Mouse (Mus musculus): ENCODE measurements around the gene Ceacam12.
"Not testable (repeated sequence)": the region's sequence is repeated elsewhere in the genome, so short reads cannot be mapped to it uniquely, and the experiment has no call there.

Ceacam12 gene

GRCm38 (mm10) chr7:18065629-18066028, at the start of gene Ceacam12:
TSS of gene Ceacam12 (plus strand) at chr7:18065929.
- DNase-seq (ENCODE audit: low spot score in 2 of 2), result no peak

GRCm38 (mm10) chr7:18073821-18074220, 8.1 kb downstream of the Ceacam12 start:
- DNase-seq (ENCODE audit: low spot score in 2 of 2), result not testable (repeated sequence)

- no peak for DNase-seq (ENCODE audit: low spot score in 2 of 2)
Measured at GRCm38 (mm10) chr7:18100785-18101184, 35.1 kb downstream of the Ceacam12 start.
